Mouse (Mus musculus) lung, postnatal 0 days (tissue): Measurements from ENCODE around the gene Mettl8. TPM values are rescaled to one million over a fixed set of nuclear protein-coding genes. Genes with fewer than 3 reads are reported as not detected.

ENCODE experiments used
- ATAC-seq: fragments of 200-750 bp; cut with Nextera tagmentation; 2 replicates; pipeline ENCODE4 v1.8.0; 2017; ENCODE audit warnings: moderate library complexity
- DNase-seq: peaks from one replicate; pipeline ENCODE4 v3.0.0-alpha.2; 2016; ENCODE audit warnings: low spot score
- H3K27ac ChIP-seq: fragments of 300-500 bp; sonication (generic); 2 replicates; pipeline ENCODE4 v1.5.1; 2014; ENCODE audit warnings: antibody characterized with exemption, mild to moderate bottlenecking, low read length, mixed read lengths
- H3K27me3 ChIP-seq: fragments of 300-500 bp; sonication (generic); replicated peaks from 2 replicates; pipeline ENCODE4 v1.6.1; 2014; ENCODE audit warnings: low read length, mixed read lengths; ENCODE audit not compliant: insufficient read depth
- H3K36me3 ChIP-seq: fragments of 300-500 bp; sonication (generic); 2 replicates; pipeline ENCODE4 v1.6.1; 2014; ENCODE audit warnings: low read length, mixed read lengths; ENCODE audit not compliant: insufficient read depth
- H3K4me1 ChIP-seq: fragments of 300-500 bp; sonication (generic); 2 replicates; pipeline ENCODE4 v1.6.1; 2014; ENCODE audit warnings: antibody characterized with exemption, low read depth, low read length, mixed read lengths; ENCODE audit not compliant: insufficient read depth
- H3K4me2 ChIP-seq: fragments of 300-500 bp; sonication (generic); replicated peaks from 2 replicates; pipeline ENCODE4 v1.6.1; 2014; ENCODE audit warnings: low read depth, mild to moderate bottlenecking, low read length, moderate library complexity, mixed read lengths
- H3K4me3 ChIP-seq: fragments of 300-500 bp; sonication (generic); 2 replicates; pipeline ENCODE4 v1.5.1; 2014; ENCODE audit warnings: low read depth, low read length
- H3K9ac ChIP-seq: fragments of 300-500 bp; sonication (generic); replicated peaks from 2 replicates; pipeline ENCODE4 v1.6.1; 2014; ENCODE audit warnings: low read depth, mild to moderate bottlenecking
- H3K9me3 ChIP-seq: fragments of 300-500 bp; sonication (generic); 2 replicates; pipeline ENCODE4 v1.6.1; 2016; ENCODE audit warnings: low read length, mixed read lengths
- CTCF ChIP-seq: IDR thresholded peaks from 2 replicates; pipeline ENCODE4 v1.5.1; 2016; ENCODE audit warnings: antibody characterized with exemption, mild to moderate bottlenecking
- EP300 ChIP-seq: IDR thresholded peaks from 2 replicates; pipeline ENCODE4 v1.6.1; 2016; ENCODE audit warnings: antibody characterized with exemption, mild to moderate bottlenecking, control low read depth
- WGBS: fragments of 180-500 bp; shearing (Covaris S2); extraction: QIAGEN DNeasy Blood & Tissue Kit; methylation state at CpG from one replicate; pipeline ENCODE4 v1.1.7; 2014; 5-methylcytosine and 5-hydroxymethylcytosine counted together
- polyA plus RNA-seq: library from polyadenylated mRNA; unstranded; fragments of >200 nt; fragmentation: Nextera tagmentation; extraction: Ambion mirVana; gene quantifications from 2 replicates; pipeline ENCODE4 v1.2.1, GENCODE M21; 2015

Gene Mettl8
- 8.6 and 8.7 TPM in 2 replicates for polyA plus RNA-seq

- DNase-seq (peak; percentile 99), ATAC-seq (peak; percentile 99)
- Histone ChIP-seq H3K27me3 (no peaks in the 10 kb centered on the region), H3K4me1 (no peaks in the 10 kb centered on the region), H3K4me3 (peak within 1 kb of the TSS; percentile 81), H3K4me2 (peak within 1 kb of the TSS; percentile 94), H3K9me3 (no peaks in the 10 kb centered on the region), H3K36me3 (no peaks in the 10 kb centered on the region), H3K9ac (peak within 1 kb of the TSS; percentile 89), H3K27ac (peak within 1 kb of the TSS; percentile 96)
- TF ChIP-seq CTCF: peak; percentile 64
- TF ChIP-seq EP300: no peak
- WGBS: under 1% methylated on average over 48 of the region's 57 CpGs
Observed at GRCm38 (mm10) chr2:71055300-71056114, at the start of gene Mettl8, which contains the start of gene Dcaf17. Gene Mettl8, minus strand, starts transcription at chr2:71055583. Gene Dcaf17, plus strand, starts transcription at chr2:71055328.

GRCm38 (mm10) chr2:71104696-71105095 is 49.3 kb upstream of the Mettl8 start:
- H3K9me3 ChIP-seq: no peaks in the 10 kb centered on the region
- DNase-seq (no peak), ATAC-seq (no peak)
- H3K4me1 ChIP-seq: no peaks in the 10 kb centered on the region
- no peak overlapping the region for H3K4me2 ChIP-seq
- no peak overlapping the region for H3K27ac ChIP-seq
- no peak overlapping the region for H3K9ac ChIP-seq
- WGBS: 66% methylated on average over 3 of the region's 3 CpGs
- TF ChIP-seq EP300 (no peak), CTCF (no peak)
- H3K27me3 ChIP-seq: no peaks in the 10 kb centered on the region
- H3K4me3 ChIP-seq: no peak overlapping the region
- no peaks in the 10 kb centered on the region for H3K36me3 ChIP-seq

- Histone ChIP-seq H3K4me2 (no peak overlapping the region), H3K4me3 (no peak overlapping the region), H3K9me3 (no peaks in the 10 kb centered on the region), H3K36me3 (no peaks in the 10 kb centered on the region), H3K27me3 (no peaks in the 10 kb centered on the region), H3K27ac (no peak overlapping the region), H3K4me1 (no peaks in the 10 kb centered on the region), H3K9ac (no peak overlapping the region)
- TF ChIP-seq EP300: no peak
- TF ChIP-seq CTCF: no peak
- ATAC-seq (no peak), DNase-seq (no peak)
- 78% methylated on average over 4 of the region's 4 CpGs for WGBS
Observed at GRCm38 (mm10) chr2:71103292-71103680, 47.9 kb upstream of the Mettl8 start.

- no peak overlapping the region for H3K4me2 ChIP-seq
- TF ChIP-seq CTCF (no peak), EP300 (no peak)
- DNase-seq: no peak
Observed at GRCm38 (mm10) chr2:71102621-71103291, 47.4 kb upstream of the Mettl8 start.

GRCm38 (mm10) chr2:71096170-71096569 is 40.8 kb upstream of the Mettl8 start:
- no peaks in the 10 kb centered on the region for H3K9me3 ChIP-seq
- no peaks in the 10 kb centered on the region; the same call in 1 of the 2 replicates for H3K36me3 ChIP-seq
- no peak overlapping the region for H3K9ac ChIP-seq
- TF ChIP-seq CTCF: no peak
- TF ChIP-seq EP300: no peak
- no peaks in the 10 kb centered on the region for H3K4me1 ChIP-seq
- ATAC-seq: no peak
- H3K4me3 ChIP-seq: no peak overlapping the region
- H3K4me2 ChIP-seq: no peak overlapping the region
- H3K27ac ChIP-seq: no peak overlapping the region
- no peaks in the 10 kb centered on the region for H3K27me3 ChIP-seq
- 44% methylated on average over 7 of the region's 7 CpGs for WGBS
- DNase-seq: no peak

More at GRCm38 (mm10) chr2:71102621-71103291, 47.4 kb upstream of the Mettl8 start:
- H3K9me3 ChIP-seq: no peaks in the 10 kb centered on the region
- H3K27ac ChIP-seq: no peak overlapping the region
- H3K9ac ChIP-seq: no peak overlapping the region
- no peaks in the 10 kb centered on the region for H3K27me3 ChIP-seq
- no peaks in the 10 kb centered on the region for H3K4me1 ChIP-seq
- H3K4me3 ChIP-seq: no peak overlapping the region
- 77% methylated on average over 10 of the region's 10 CpGs for WGBS
- no peak for ATAC-seq
- H3K36me3 ChIP-seq: no peaks in the 10 kb centered on the region

- H3K4me3 ChIP-seq: no peak overlapping the region
- no peak overlapping the region for H3K27ac ChIP-seq
- TF ChIP-seq EP300 (no peak), CTCF (peak; percentile 62)
- H3K4me2 ChIP-seq: no peak overlapping the region
- H3K4me1 ChIP-seq: no peaks in the 10 kb centered on the region
- no peak for ATAC-seq
- H3K27me3 ChIP-seq: no peaks in the 10 kb centered on the region
- DNase-seq: peak; percentile 47
- 75% methylated on average over 4 of the region's 4 CpGs for WGBS
- no peaks in the 10 kb centered on the region for H3K9me3 ChIP-seq
- H3K9ac ChIP-seq: no peak overlapping the region
- H3K36me3 ChIP-seq: peaks cover 5% of the 10 kb centered on the region
Observed at GRCm38 (mm10) chr2:71090660-71091445, 35.5 kb upstream of the Mettl8 start.
